Mouse (Mus musculus): ENCODE measurements around the gene Lpar2. TPM values are rescaled to one million over a fixed set of nuclear protein-coding genes. Genes with fewer than 3 reads are reported as not detected.

The Lpar2 gene
- polyA plus RNA-seq, 1 experiment from 2014 or later: 0.24 TPM

DNA sequence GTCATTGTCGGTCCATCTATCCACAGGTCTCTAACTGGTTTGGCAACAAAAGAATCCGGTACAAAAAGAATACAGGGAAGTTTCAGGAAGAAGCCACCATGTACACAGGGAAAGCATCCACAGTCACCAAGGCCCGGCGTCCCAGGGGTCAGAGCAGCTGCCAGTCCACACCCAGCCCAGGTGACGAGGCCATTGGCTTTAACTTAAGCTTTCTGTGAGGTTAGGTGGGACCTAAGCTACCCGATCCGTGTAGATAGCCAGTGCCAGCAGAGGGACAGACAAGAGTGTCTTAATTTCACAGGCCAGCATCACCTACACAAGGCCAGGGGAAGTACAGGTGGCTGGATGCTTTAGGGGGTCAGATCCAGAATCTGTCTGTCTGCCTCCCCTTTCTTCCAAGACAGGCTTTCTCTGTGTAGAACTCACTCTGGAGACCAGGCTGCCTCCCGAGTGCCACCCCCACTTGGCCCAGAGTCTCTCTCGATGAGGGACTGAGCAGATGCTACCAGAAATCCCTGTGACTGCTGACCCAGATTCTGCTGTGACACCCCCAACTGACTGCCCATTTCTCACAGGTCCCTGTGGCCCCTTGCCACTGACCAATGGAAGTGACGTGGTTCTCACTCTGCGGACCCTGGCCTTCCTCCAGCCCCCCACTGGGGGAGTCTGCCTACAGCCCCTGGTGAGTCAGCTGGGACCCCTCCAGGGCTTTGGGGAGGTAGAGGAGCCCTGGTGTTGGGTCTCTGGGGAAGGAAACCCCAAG lies 48.0 kb downstream of the Lpar2 start:
- H3K4me3 ChIP-seq (ENCODE audit: control insufficient read depth in 1 of 2, insufficient read depth in 1 of 2, low read depth in 1 of 2, low read length in 2 of 2): no peak overlapping the region
- H3K36me3 ChIP-seq (ENCODE audit: control insufficient read depth, insufficient read depth, low read length): no peaks in the 10 kb centered on the region
- H3K27ac ChIP-seq (replicated peaks in 1 of 2; ENCODE audit: control insufficient read depth in 1 of 2, insufficient read depth in 1 of 2, low read depth in 2 of 2, low read length in 2 of 2): no peak overlapping the region
- peaks cover 5 to 6% of the 10 kb centered on the region in 2 experiments; a peak in 1 of 4 replicates for H3K4me1 ChIP-seq (ENCODE audit: control insufficient read depth in 2 of 2, insufficient read depth in 2 of 2, low read length in 2 of 2)
- no peaks in the 10 kb centered on the region for H3K27me3 ChIP-seq (ENCODE audit: control insufficient read depth, insufficient read depth, low read length)
- WGBS: 82% methylated on average over 11 of the region's 11 CpGs
- ATAC-seq (ENCODE audit: insufficient number of reproducible peaks, insufficient read depth, low FRiP score, low read depth): no peak
- H3K9me3 ChIP-seq (ENCODE audit: control insufficient read depth, low read length): no peaks in the 10 kb centered on the region
- H3K9ac ChIP-seq (ENCODE audit: low read length): no peak overlapping the region
- no peak overlapping the region for H3K4me2 ChIP-seq (ENCODE audit: low read length)

DNA sequence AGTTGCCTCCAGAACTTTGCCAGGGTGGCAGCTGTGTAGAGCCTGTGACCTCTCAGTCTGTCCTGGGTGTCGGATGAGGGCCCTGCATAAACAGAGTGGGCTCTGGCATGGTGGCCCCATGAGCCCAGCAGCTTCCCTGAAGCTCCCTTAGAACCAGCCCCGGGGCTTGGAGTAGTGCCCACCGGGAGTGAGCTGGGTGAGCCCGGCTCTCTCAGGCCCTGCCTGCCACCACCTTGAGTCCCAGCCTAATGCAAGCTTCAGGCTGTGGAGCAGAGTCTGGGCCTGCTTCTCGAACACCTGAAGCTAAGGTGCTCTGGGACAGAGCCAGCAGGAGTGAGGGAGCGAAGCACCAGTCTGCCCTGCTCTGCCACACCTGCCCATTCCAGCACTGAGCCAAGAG lies 48.7 kb downstream of the Lpar2 start:
- H3K27me3 ChIP-seq (ENCODE audit: control insufficient read depth, insufficient read depth, low read length): no peaks in the 10 kb centered on the region
- 75% methylated on average over 6 of the region's 6 CpGs for WGBS
- H3K9ac ChIP-seq (ENCODE audit: low read length): no peak overlapping the region
- H3K4me2 ChIP-seq (ENCODE audit: low read length): no peak overlapping the region
- no peak overlapping the region for H3K27ac ChIP-seq (replicated peaks in 1 of 2; ENCODE audit: control insufficient read depth in 1 of 2, insufficient read depth in 1 of 2, low read depth in 2 of 2, low read length in 2 of 2)
- peaks cover 5 to 6% of the 10 kb centered on the region in 2 experiments; a peak in 1 of 4 replicates for H3K4me1 ChIP-seq (ENCODE audit: control insufficient read depth in 2 of 2, insufficient read depth in 2 of 2, low read length in 2 of 2)
- H3K4me3 ChIP-seq (ENCODE audit: control insufficient read depth in 1 of 2, insufficient read depth in 1 of 2, low read depth in 1 of 2, low read length in 2 of 2): no peak overlapping the region
- H3K36me3 ChIP-seq (ENCODE audit: control insufficient read depth, insufficient read depth, low read length): no peaks in the 10 kb centered on the region
- H3K9me3 ChIP-seq (ENCODE audit: control insufficient read depth, low read length): no peaks in the 10 kb centered on the region
- ATAC-seq (ENCODE audit: insufficient number of reproducible peaks, insufficient read depth, low FRiP score, low read depth): no peak

DNA sequence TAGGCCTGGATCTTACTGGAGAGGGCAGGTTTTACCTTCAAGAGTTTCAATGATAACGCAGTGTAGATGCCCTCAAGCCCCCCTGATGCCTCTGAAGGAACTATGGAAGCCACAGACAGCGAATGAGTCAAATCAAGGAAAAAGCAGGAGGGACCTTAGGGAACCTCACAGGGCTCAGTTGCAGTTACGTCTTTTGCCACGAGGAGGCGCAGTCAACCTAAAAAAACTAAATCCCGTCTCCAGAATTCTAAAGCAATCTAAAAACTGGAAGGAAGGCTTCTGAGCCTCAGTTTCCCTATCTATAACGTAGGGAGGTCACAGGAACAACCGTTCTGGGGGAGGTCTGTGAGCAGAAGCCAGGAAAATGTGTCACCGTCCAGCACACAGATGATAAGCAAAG lies 51.9 kb downstream of the Lpar2 start:
- H3K4me2 ChIP-seq (ENCODE audit: low read length): no peak overlapping the region
- 9% methylated on average over 9 of the region's 9 CpGs for WGBS
- no peak overlapping the region for H3K9ac ChIP-seq (ENCODE audit: low read length)
- no peak overlapping the region for H3K27ac ChIP-seq (replicated peaks in 1 of 2; ENCODE audit: control insufficient read depth in 1 of 2, insufficient read depth in 1 of 2, low read depth in 2 of 2, low read length in 2 of 2)
- 0 out of 4 replicates have a peak, but pooled peaks cover 0 to 5% of the 10 kb centered on the region in 2 experiments for H3K4me1 ChIP-seq (ENCODE audit: control insufficient read depth in 2 of 2, insufficient read depth in 2 of 2, low read length in 2 of 2)
- H3K4me3 ChIP-seq (ENCODE audit: control insufficient read depth in 1 of 2, insufficient read depth in 1 of 2, low read depth in 1 of 2, low read length in 2 of 2): no peak overlapping the region
- peaks cover 8% of the 10 kb centered on the region for H3K27me3 ChIP-seq (ENCODE audit: control insufficient read depth, insufficient read depth, low read length)
- no peak for ATAC-seq (ENCODE audit: insufficient number of reproducible peaks, insufficient read depth, low FRiP score, low read depth)
- no peaks in the 10 kb centered on the region for H3K9me3 ChIP-seq (ENCODE audit: control insufficient read depth, low read length)
- no peaks in the 10 kb centered on the region for H3K36me3 ChIP-seq (ENCODE audit: control insufficient read depth, insufficient read depth, low read length)

DNA sequence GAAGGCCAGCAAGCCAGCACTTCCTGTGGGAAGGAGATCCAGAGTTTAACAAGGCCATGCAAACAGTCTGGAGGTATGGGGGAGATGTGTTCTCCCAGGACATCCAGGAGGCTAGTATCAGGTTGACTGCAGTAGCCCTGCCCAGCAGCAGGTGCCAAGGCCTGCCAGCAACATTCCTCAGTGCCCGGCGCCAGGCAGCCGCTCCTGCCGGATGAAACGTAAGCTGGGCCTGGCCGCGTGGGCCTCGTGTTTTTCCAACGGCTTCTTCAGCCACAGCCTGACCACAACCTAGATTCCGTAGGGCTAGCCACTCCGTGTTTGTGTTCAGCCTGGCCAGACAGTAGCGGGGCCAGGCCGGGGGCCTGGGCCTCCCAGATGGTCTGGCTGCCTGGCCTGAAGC lies 52.4 kb downstream of the Lpar2 start:
- ATAC-seq (ENCODE audit: insufficient number of reproducible peaks, insufficient read depth, low FRiP score, low read depth): no peak
- Histone ChIP-seq H3K4me3 (ENCODE audit: control insufficient read depth in 1 of 2, insufficient read depth in 1 of 2, low read depth in 1 of 2, low read length in 2 of 2) (no peak overlapping the region), H3K4me1 (ENCODE audit: control insufficient read depth in 2 of 2, insufficient read depth in 2 of 2, low read length in 2 of 2) (0 out of 4 replicates have a peak, but pooled peaks cover 0 to 5% of the 10 kb centered on the region in 2 experiments), H3K4me2 (ENCODE audit: low read length) (no peak overlapping the region), H3K9ac (ENCODE audit: low read length) (no peak overlapping the region), H3K27ac (replicated peaks in 1 of 2; ENCODE audit: control insufficient read depth in 1 of 2, insufficient read depth in 1 of 2, low read depth in 2 of 2, low read length in 2 of 2) (no peak overlapping the region), H3K9me3 (ENCODE audit: control insufficient read depth, low read length) (no peaks in the 10 kb centered on the region), H3K36me3 (ENCODE audit: control insufficient read depth, insufficient read depth, low read length) (no peaks in the 10 kb centered on the region), H3K27me3 (ENCODE audit: control insufficient read depth, insufficient read depth, low read length) (peaks cover 13% of the 10 kb centered on the region)
- 75% methylated on average over 13 of the region's 13 CpGs for whole genome bisulfite sequencing

DNA sequence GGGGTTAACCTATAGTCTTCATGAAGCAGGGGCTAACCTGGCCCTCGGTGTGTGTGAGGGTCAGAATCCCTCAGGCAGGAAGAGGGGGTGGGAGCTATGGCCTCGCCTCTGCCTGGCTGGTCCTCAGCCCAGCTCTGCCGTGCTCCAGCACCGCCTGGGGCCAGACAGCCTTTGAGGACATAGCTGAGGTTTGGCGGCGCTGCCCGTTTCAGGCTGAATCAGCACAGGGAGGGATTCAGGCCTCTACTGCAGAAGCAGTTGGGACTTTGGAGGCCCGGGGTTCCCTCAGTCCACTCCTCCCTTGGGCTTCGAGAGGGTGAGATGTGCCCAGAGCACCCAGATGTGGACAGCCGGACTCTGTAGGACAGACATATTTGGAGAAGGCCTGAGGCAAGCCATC lies 53.9 kb downstream of the Lpar2 start:
- no peaks in the 10 kb centered on the region for H3K9me3 ChIP-seq (ENCODE audit: control insufficient read depth, low read length)
- H3K9ac ChIP-seq (ENCODE audit: low read length): no peak overlapping the region
- H3K27me3 ChIP-seq (ENCODE audit: control insufficient read depth, insufficient read depth, low read length): peaks cover 27% of the 10 kb centered on the region
- no peak for ATAC-seq (ENCODE audit: insufficient number of reproducible peaks, insufficient read depth, low FRiP score, low read depth)
- H3K4me2 ChIP-seq (ENCODE audit: low read length): no peak overlapping the region
- H3K36me3 ChIP-seq (ENCODE audit: control insufficient read depth, insufficient read depth, low read length): no peaks in the 10 kb centered on the region
- H3K4me3 ChIP-seq (ENCODE audit: control insufficient read depth in 1 of 2, insufficient read depth in 1 of 2, low read depth in 1 of 2, low read length in 2 of 2): no peak overlapping the region
- 40% methylated on average over 10 of the region's 10 CpGs for WGBS
- peaks cover 0 to 5% of the 10 kb centered on the region in 2 experiments; a peak in 1 of 4 replicates for H3K4me1 ChIP-seq (ENCODE audit: control insufficient read depth in 2 of 2, insufficient read depth in 2 of 2, low read length in 2 of 2)
- no peak overlapping the region for H3K27ac ChIP-seq (replicated peaks in 1 of 2; ENCODE audit: control insufficient read depth in 1 of 2, insufficient read depth in 1 of 2, low read depth in 2 of 2, low read length in 2 of 2)

DNA sequence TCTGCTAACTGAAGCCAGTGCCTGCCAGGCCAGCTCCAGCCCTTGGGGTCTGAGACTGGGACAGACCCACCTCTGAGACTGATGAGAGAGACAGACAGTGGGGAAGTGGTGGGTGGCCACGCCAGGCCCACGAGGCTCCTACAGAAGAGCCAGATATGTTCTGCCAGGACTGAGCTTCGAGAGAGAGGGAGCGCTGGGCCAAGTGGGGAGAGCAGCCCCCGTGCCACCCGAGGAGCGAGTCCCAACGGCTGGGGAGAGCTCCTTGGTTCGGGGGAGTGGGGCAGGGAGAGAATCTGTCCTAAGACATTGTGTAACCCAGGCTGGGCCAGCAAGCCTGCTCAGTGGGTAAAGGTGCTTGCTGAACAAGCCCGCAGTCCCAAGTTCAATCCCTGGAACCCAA lies 54.7 kb downstream of the Lpar2 start:
- Histone ChIP-seq H3K4me3 (ENCODE audit: control insufficient read depth in 1 of 2, insufficient read depth in 1 of 2, low read depth in 1 of 2, low read length in 2 of 2) (no peak overlapping the region), H3K9ac (ENCODE audit: low read length) (no peak overlapping the region), H3K4me2 (ENCODE audit: low read length) (no peak overlapping the region), H3K27ac (replicated peaks in 1 of 2; ENCODE audit: control insufficient read depth in 1 of 2, insufficient read depth in 1 of 2, low read depth in 2 of 2, low read length in 2 of 2) (no peak overlapping the region), H3K27me3 (ENCODE audit: control insufficient read depth, insufficient read depth, low read length) (peaks cover 36% of the 10 kb centered on the region), H3K36me3 (ENCODE audit: control insufficient read depth, insufficient read depth, low read length) (no peaks in the 10 kb centered on the region), H3K4me1 (ENCODE audit: control insufficient read depth in 2 of 2, insufficient read depth in 2 of 2, low read length in 2 of 2) (peaks cover 4 to 14% of the 10 kb centered on the region in 2 experiments; a peak in 3 of 4 replicates), H3K9me3 (ENCODE audit: control insufficient read depth, low read length) (no peaks in the 10 kb centered on the region)
- ATAC-seq (ENCODE audit: insufficient number of reproducible peaks, insufficient read depth, low FRiP score, low read depth): no peak
- WGBS: 71% methylated on average over 10 of the region's 10 CpGs

DNA sequence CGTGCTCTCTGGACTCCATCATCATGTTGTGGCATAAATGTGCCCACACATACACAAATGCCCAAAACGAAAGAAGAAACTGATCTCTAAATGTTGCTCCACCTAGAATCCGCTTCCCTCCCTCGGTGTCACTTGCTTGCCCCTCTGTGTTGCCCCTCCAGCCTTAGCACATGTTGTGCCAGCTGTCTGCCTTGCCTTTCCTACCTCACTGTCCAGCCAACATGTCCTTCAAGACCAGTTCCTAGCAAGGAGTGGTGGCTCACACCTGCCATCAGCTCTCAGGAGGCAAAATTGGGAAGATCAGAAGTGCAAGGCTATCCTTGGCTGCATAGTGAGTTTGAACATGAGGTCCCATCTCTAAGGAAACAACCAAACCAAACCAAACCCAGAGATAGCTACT lies 55.2 kb downstream of the Lpar2 start:
- Histone ChIP-seq H3K4me3 (ENCODE audit: control insufficient read depth in 1 of 2, insufficient read depth in 1 of 2, low read depth in 1 of 2, low read length in 2 of 2) (no peak overlapping the region), H3K4me1 (ENCODE audit: control insufficient read depth in 2 of 2, insufficient read depth in 2 of 2, low read length in 2 of 2) (peaks cover 6 to 17% of the 10 kb centered on the region in 2 experiments; a peak in 3 of 4 replicates), H3K4me2 (ENCODE audit: low read length) (no peak overlapping the region), H3K9ac (ENCODE audit: low read length) (no peak overlapping the region), H3K27me3 (ENCODE audit: control insufficient read depth, insufficient read depth, low read length) (peaks cover 40% of the 10 kb centered on the region), H3K36me3 (ENCODE audit: control insufficient read depth, insufficient read depth, low read length) (no peaks in the 10 kb centered on the region), H3K27ac (replicated peaks in 1 of 2; ENCODE audit: control insufficient read depth in 1 of 2, insufficient read depth in 1 of 2, low read depth in 2 of 2, low read length in 2 of 2) (no peak overlapping the region), H3K9me3 (ENCODE audit: control insufficient read depth, low read length) (no peaks in the 10 kb centered on the region)
- WGBS: 91% methylated on average over 4 of the region's 4 CpGs
- ATAC-seq (ENCODE audit: insufficient number of reproducible peaks, insufficient read depth, low FRiP score, low read depth): no peak

DNA sequence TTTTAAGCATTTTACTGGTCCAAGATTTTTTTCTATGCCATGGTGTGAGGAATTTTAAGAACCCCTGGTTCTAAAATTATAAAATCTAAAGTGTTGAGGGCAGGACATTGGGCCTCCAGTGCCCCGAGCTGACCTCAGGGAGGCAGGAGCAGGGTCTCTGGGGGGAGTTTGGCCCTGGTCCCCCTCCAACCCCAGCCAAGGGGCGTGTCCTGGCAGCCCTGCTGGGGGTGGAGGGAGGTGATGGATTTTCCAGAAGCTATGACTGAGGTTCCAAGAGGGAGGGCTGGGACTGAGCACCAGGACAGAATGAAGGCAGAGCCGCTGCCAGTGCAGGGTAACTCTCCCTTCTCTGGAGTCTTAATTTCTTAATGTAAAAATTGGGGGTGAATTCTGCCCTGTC lies 55.8 kb downstream of the Lpar2 start:
- no peak for ATAC-seq (ENCODE audit: insufficient number of reproducible peaks, insufficient read depth, low FRiP score, low read depth)
- no peak overlapping the region for H3K4me3 ChIP-seq (ENCODE audit: control insufficient read depth in 1 of 2, insufficient read depth in 1 of 2, low read depth in 1 of 2, low read length in 2 of 2)
- no peak overlapping the region for H3K4me2 ChIP-seq (ENCODE audit: low read length)
- no peak overlapping the region for H3K27ac ChIP-seq (replicated peaks in 1 of 2; ENCODE audit: control insufficient read depth in 1 of 2, insufficient read depth in 1 of 2, low read depth in 2 of 2, low read length in 2 of 2)
- 57% methylated on average over 3 of the region's 3 CpGs for WGBS
- peaks cover 6 to 19% of the 10 kb centered on the region in 2 experiments; a peak in 3 of 4 replicates for H3K4me1 ChIP-seq (ENCODE audit: control insufficient read depth in 2 of 2, insufficient read depth in 2 of 2, low read length in 2 of 2)
- H3K9ac ChIP-seq (ENCODE audit: low read length): no peak overlapping the region
- H3K27me3 ChIP-seq (ENCODE audit: control insufficient read depth, insufficient read depth, low read length): peaks cover 46% of the 10 kb centered on the region
- no peaks in the 10 kb centered on the region for H3K9me3 ChIP-seq (ENCODE audit: control insufficient read depth, low read length)
- no peaks in the 10 kb centered on the region for H3K36me3 ChIP-seq (ENCODE audit: control insufficient read depth, insufficient read depth, low read length)

Data from heart, embryonic 14.5 days (tissue).